Mouse (Mus musculus): ENCODE data around the gene Trp53rkb.
"Not testable (repeated sequence)": the region's sequence is repeated elsewhere in the genome, so short reads cannot be mapped to it uniquely, and the experiment has no call there.

The Trp53rkb gene

DNA sequence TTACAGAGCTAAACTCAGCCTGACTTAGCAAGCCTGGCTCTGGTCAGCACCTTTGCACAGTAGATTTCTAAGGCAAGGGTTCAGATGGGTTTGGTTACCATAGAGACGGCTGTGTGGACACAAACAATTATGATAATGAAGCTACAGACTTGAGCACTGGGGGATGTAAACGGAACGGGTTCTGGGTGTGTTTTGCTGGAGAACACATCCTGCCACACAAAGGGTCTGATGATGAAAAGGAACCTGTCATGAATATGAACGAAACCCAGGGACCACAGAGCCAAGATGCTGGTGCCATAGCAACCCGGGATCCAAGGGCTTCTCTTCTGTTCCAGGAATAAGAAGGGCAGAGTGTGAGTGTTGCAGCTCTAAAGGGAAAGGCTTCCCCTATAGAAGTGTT, at the start of gene Trp53rkb:
Gene Trp53rkb (plus strand): TSS at position 177 of the 400 bp plus-strand sequence.
- DNase-seq = peak; percentile 53

- DNase-seq = no peak
These were observed 48.8 kb upstream of the Trp53rkb start for GRCm38 (mm10) chr2:166743504-166743903.

GRCm38 (mm10) chr2:166744433-166744832, 47.9 kb upstream of the Trp53rkb start:
- DNase-seq = no peak

- no peak for DNase-seq
These were observed 46.5 kb upstream of the Trp53rkb start for GRCm38 (mm10) chr2:166745849-166746248.

DNA sequence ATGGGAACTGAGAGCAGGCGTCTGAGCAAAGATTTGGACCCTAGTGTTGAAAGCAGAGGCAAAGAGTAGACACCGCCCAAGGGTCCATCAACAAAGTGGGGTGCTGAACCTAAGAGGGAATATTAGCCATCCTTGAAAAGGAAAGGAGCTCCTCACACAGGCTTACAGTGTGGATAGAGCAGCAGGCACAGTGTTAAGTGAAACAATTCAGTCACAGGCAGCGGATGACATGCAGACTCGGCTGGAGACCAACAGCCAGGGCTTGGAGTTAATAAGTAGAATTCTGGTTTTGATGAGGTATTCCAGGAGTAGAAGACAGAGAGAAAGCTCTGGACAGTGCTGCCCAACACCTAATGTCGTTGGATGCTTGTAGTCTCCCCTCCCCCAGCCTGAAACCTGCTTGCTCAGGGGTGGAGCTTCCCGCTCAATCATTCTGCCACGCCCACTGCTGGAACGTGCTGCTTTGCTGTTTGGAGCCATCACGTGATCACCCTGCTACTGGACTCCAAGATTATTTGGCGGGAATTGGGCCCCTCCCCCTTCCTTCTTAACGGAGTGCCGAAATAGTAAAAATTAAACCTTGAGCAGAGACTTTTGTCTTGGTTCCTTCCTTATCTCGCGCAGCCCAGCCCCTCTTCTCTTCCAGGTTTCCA, 45.9 kb upstream of the Trp53rkb start:
- not testable (repeated sequence) for DNase-seq

DNA sequence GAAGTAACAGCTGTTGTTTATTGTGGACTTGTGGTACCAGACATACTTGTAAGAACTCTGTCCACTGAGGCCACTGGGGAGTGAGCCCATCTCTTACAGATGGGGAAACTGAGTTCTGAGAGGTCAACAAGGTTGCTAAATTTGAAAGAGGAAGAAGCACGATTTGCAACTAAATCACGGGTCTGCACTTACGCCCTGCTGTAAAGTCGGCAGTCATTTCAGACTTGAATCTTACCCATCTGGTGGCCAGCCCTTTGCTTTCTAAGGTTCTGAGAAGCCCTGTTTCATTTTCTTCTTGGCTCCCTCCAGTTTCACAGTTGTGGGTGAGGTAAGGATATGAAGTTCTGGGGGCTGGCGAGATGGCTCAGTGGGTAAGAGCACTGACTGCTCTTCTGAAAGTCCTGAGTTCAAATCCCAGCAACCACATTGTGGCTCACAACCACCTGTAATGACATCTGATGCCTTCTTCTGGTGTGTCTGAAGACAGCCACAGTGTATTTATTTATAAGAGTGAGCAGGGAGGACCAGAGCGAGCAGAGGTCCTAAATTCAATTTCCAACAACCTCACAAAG, 41.6 kb upstream of the Trp53rkb start:
- no peak for DNase-seq

DNA sequence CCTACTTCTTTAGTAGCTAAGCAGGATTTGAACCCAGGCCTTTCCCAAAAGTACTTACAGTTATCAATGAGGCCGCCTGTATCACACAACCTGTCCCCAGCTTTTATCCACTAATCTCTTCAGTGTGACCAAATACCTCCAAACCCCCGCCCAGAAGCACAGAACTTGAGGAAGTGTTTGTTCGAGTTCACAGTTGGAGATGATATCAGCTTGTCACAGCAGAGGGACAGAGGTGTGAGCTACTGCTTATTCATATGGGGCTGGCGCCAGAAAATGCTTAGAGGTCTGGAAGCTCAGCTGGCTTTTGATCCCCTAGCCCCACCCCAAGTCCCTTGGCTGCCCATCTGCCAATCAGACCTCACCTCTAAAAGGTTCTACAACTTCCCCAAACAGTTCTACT, 38.1 kb upstream of the Trp53rkb start:
- DNase-seq = no peak

DNA sequence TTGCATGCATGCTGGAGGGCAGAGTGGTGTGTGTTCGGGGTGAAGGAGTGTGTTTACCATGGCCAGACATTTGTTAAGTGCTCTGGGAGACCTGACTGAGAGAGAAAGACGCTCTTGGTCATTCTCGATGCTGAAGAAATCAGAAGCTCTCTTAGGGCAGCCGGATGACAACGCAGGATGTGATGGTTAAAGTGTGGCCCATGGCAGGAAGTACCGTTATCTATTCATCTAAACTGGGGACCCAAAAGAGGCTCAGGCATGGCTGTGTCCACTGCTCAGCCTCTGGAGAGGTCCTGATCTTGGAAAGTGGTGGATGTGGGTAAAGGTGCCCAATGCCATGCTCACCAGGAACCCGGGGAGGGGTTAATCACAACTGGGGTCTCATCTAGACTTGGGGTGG, 37.6 kb upstream of the Trp53rkb start:
- DNase-seq = no peak

GRCm38 (mm10) chr2:166757969-166758368, 34.4 kb upstream of the Trp53rkb start:
- no peak for DNase-seq

DNA sequence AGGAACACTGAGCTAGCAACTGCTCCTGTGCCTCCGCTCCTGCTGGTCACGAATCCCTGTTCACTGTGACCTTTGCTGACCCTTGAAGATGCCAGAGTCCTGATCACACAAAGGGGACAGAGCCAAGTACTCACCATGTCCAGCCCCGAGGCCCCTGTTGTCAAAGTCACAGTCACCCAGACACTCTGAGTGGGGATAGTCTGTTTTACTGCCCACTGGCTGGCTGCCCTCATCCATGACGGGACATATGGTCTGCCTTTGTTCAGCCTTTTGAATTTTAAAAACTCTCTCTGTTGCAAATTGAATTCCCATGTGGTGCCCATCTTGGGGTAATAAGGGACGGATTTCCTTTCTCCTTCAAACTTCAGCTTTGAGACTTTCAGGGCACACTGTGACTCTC, 28.3 kb upstream of the Trp53rkb start:
- no peak for DNase-seq

DNA sequence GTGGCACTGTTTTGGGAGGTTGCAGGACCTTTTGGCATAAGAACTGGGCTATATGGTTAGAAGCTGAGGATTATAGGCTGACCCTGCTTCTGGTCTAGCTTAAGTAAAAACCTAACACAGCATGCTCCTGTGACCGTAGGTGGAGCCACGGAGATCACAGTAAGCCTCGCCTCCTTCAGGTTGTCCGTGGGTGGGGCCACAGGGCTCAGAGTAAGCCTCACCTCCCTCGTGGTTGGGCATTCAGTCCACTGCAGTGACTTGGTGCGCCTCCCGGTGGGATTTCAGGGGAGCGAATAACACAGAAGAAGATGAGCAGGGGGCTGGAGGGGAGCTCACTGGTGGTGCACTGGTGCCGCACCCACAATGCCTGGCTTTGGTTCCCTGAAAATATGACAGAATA, 24.7 kb upstream of the Trp53rkb start:
- DNase-seq = no peak

DNA sequence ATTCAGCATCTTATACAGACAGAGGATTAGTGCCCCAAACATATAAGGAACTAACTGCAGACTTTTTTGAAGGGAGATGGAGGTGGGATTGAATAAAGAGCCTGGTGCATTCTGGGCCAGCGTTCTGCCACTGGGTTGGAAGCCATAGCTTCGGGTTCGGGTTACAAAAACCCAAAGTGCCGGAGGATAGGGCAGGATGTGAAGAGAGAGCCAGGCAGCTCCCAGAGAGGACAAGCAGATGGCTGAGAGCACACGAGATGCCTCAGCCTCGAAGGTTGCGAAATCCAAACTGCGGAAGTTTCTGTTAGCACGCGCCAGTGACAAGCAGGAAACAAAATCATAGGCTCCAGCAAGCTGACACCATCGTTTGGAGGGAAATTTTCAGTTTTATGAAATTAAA, 20.9 kb upstream of the Trp53rkb start:
- no peak for DNase-seq

- DNase-seq = no peak
These were observed 18.7 kb upstream of the Trp53rkb start for GRCm38 (mm10) chr2:166773587-166773986.

DNA sequence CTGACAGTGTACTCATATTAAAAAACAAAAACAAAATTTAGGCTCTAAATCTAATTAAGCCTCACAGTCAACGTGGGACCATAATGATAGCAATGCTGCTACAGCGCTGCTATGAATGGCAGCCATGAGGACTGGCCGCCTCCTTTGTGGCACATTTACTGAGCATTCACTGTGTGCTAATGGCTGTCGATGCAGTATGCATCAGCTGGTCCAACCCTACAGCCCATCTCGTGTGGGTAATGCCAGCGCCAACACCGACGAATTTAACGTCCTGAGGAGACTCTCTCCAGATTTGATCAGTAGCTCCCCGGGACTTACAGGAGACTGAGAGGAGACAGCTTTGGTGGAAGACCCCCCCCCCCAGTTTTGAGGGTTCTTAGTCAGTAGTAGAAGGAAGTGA, 18.1 kb upstream of the Trp53rkb start:
- no peak for DNase-seq

- DNase-seq = no peak
These were observed 16.9 kb upstream of the Trp53rkb start for GRCm38 (mm10) chr2:166775357-166775893.

GRCm38 (mm10) chr2:166776272-166776671, 16.1 kb upstream of the Trp53rkb start:
- peak; percentile 52 for DNase-seq

DNA sequence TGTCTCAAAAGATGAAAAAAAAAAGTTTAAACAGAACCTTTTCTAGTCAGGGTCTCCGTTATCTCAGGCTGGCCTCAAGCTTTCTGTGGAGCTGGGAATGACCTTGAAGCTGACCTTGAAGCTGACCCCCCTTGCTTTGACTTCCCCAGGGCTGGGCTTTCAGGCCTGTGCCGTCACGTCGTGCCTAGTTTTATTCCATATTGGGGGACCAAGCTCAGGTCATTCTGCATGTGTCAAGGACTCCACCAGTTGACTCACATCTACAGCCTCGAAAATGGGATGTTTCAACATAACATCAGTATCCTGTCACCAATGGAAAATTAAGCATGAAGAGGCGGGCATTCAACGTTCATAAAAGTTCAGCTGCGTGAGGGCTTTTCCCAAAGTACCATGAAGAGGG, 12.4 kb upstream of the Trp53rkb start:
- no peak for DNase-seq

- DNase-seq = peak; percentile 77
These were observed 11.3 kb upstream of the Trp53rkb start for GRCm38 (mm10) chr2:166780980-166781578.

DNA sequence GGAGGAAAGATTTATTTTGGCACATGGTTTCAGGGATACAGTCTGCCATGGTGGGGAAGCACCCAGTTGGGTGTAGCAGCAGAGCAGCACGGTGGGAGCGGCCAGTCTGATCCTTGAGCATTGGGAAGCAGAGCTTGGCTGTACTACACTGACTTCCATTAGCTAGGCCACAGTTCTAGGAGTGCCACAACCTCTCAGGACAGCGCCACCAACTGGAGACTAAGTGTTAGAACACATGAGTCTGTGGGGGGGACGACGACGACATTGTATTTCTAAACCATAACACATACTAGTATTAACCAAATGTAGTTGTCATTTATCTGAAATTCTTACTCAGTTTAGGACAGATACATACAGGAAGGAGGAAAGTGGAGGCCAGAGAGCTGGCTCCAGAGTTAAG, 8.0 kb upstream of the Trp53rkb start:
- DNase-seq = peak; percentile 37

GRCm38 (mm10) chr2:166786353-166787004, 5.9 kb upstream of the Trp53rkb start:
- DNase-seq = peak; percentile 95

GRCm38 (mm10) chr2:166791738-166792137, 593 bp upstream of the Trp53rkb start:
- DNase-seq = no peak

- DNase-seq = peak; percentile 89
These were observed 1.3 kb downstream of the Trp53rkb start for GRCm38 (mm10) chr2:166793542-166794214.

Measured in retina, postnatal 1 day (tissue).